Mouse (Mus musculus) naive thymus-derived CD4-positive, alpha-beta T cell, adult 2 months (primary cell): ENCODE measurements around the gene Dagla.

Source experiments
- DNase-seq: peaks from one replicate; pipeline ENCODE4 v3.0.0-alpha.2; 2011; ENCODE audit warnings: low read depth

Gene Dagla

GRCm38 (mm10) chr19:10280771-10281540, 23.7 kb downstream of the Dagla start:
- no peak for DNase-seq

DNA sequence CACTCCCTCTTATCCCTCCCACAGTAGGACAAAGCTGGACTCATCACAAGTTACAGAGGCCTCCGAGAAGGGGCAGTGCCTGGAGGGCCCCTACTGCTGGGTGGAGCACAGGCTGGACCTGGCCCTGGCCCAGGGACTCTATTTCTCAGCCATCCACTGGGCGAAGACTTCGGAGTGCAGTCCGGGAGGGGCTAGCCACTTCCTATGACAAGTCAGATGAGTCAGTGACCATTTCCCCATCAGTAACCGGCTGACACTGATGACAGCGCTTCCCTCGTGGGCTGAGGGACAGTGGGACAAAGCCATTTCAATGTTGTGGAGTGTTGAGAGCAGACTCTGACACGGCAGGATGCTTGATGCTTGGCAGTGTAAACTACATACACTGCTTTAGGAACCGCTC, 25.0 kb downstream of the Dagla start:
- DNase-seq, result no peak

DNA sequence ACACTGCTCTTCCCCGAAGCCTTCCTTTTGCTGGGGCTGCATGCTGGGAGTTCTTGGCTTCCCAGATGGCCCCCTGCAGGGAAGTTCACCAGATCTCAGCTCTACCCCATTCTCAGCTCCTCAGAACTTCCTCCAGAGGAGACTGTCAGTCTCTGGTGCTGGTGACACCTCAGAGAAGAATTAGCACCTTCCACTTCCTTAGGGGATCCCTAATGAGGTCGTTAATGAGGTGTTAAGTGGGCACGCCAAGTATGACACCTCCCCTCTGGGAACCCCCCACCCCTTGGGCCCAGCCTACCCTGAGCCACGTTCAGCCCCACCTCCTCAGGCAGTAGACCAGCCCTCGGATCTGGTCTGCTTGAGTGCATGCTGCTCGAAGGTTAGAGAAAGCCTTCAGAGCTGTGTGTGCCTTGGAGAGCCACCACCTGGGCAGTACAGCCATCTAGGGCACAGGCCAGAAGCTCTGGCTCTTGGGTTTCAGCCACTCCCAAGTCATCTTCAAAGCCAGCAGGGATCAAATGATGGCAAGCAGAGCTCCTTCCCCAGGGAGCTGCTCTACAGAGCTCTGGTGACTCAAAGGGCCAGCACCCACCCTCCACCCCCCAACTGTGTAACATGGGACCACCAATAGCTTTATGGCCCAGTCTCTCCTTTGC, 25.9 kb downstream of the Dagla start:
- no peak for DNase-seq

- DNase-seq, result no peak
Observed at GRCm38 (mm10) chr19:10277759-10278158, 26.9 kb downstream of the Dagla start.

GRCm38 (mm10) chr19:10277331-10277730, 27.3 kb downstream of the Dagla start:
- DNase-seq, result no peak

DNA sequence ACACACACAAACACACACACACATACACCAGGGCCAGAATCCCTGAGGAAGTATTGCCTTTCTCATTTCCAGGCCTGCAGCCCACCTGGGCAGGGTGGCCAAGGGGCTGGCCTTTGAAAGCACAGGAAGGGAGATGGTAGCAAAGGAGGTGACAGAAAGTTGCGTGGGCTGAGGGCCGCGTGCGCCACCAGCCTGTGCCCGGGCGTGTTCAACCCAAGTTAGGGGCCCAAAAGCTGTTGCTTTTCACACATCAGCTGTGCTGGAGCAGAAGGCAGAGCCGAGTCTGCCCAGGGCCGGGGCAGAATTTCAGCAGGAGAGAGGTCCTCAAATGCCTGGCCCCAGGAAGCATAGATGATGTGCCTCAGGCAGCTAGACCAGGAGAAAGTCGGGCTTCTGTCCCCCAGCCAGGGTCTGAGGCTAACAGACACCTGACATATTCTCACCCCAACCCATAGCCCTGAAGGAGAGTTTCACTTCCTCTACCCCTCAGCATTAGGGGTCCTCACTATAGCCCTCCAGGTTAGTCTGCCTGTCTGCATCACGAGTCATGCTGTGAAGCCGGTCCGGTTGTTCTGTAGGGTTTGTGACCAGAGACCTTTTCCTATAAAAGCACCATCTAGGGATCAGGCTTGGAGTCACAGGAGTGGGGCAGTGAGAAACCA, 28.1 kb downstream of the Dagla start:
- no peak for DNase-seq

- no peak for DNase-seq
Observed at GRCm38 (mm10) chr19:10274056-10274455, 30.6 kb downstream of the Dagla start.

GRCm38 (mm10) chr19:10272746-10273145, 31.9 kb downstream of the Dagla start:
- no peak for DNase-seq

DNA sequence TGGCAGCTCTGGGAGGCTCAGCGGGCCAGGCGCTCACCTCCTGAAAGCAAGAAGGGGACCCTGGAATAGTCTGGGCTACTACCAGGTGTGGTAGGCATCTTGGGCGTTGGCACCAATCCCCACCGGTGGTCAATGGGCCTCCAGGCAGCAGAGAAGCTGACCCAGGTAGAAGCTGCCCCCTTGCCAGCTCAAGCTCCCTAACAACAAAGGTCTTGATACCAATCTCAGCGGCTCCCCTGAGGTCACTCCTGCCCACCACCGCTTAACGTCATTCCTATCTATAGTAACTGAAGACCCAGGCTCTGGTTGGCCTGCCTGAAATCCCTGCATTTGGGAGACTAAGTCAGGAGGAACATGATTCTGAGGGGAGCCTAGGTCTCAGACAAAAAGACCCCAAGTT, 33.1 kb downstream of the Dagla start:
- no peak for DNase-seq

DNA sequence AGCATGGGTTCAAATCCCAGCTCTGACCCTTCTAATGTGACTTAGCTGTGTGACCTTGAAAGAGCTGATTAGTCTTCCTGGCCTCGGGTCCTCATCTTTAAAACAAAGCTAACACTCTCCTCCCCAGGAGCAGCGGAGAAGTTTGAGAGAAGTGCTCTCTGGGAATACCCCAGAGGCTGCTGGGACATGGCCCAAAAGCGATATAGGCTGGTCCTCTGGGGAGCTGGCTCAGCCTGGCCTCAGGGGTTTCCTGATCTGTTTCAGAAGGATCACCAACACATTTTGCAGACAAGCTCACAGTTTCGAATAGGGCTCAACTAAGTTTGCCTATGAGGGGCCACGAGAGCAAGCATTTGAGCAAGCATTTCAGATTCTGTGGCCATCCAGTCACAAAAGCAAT, 34.3 kb downstream of the Dagla start:
- no peak for DNase-seq

DNA sequence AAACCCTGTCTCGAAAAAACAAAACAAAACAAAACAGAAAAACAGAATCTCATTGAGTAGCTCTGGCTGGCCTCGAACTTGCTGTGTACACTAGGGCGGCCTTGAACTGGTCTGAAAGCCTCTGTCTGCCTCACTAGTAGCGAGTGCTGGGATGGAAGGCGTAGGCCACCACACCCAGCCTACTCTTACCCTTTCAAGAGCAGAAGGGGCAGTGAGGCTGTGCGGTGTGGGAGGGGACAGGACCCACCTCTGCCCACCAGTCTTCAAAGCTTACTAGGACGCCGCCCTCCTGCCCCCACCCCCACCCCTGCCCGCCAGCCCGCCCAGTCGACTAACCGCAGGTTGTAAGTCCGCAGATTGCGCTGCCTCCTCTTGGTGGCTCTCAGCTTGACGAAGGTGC, 35.8 kb downstream of the Dagla start:
- DNase-seq, result no peak

- no peak for DNase-seq
Observed at GRCm38 (mm10) chr19:10267953-10268352, 36.7 kb downstream of the Dagla start.

GRCm38 (mm10) chr19:10267057-10267456, 37.6 kb downstream of the Dagla start:
- DNase-seq, result no peak

DNA sequence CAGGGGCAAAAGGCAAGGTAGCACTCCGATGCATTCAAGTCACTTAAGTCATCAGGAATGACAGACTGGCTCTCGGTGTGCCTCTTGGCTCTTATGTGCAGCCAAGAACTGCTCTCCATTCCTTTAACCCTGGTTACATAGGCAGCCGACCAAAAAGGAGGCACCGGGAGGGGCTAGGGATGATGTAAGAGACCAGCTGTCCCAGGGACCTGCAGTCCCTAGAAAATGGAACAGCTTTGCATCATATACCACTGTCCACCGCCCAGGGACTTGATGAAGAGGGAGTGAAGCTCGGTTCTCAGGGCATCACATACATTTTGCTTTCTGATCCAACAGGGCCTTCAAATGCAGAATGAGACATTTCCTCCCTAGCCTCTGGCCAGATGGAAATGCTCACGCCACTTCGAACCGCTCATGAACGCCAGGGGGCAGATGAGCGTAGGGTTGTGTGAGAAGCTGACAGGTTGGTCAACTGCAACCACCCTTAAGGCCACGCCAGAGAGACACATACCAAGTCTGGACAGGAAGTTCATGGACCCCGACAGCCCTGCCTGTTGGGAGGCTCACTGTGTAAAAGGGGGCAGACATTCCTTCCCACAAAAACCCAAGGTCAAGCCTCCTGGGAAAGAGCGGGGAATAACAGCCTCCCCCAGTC, 38.4 kb downstream of the Dagla start:
- no peak for DNase-seq

DNA sequence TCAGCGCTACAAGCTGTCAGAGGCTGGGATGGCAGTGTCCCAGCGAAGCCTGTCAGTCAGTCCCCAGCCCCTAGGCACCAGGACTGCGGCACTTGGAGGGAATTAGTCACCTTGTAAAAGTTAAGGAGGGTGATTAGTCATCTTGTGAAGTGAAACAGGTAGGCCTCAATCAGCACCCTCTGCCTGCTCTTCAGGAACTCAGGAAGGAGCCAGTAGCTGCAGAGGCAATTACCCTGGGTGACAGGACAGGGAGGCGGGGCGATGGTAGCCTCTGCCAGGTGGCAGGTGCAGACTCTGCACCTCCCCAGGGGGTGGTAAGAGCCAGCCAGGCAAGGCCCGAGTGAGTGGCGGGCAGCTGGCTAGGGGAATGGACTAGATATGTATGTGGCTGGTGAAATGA, 43.3 kb downstream of the Dagla start:
- no peak for DNase-seq

- DNase-seq, result peak; percentile 63
Observed at GRCm38 (mm10) chr19:10258279-10259011, 46.2 kb downstream of the Dagla start.

- DNase-seq, result no peak
Observed at GRCm38 (mm10) chr19:10248128-10248527, 56.5 kb downstream of the Dagla start.

- no peak for DNase-seq
Observed at GRCm38 (mm10) chr19:10247165-10247564, 57.5 kb downstream of the Dagla start.

GRCm38 (mm10) chr19:10244183-10244582, 60.5 kb downstream of the Dagla start:
- peak; percentile 19 for DNase-seq

- DNase-seq, result no peak
Observed at GRCm38 (mm10) chr19:10242916-10243315, 61.8 kb downstream of the Dagla start.

- DNase-seq, result peak; percentile 84
Observed at GRCm38 (mm10) chr19:10240654-10241305, 63.9 kb downstream of the Dagla start, which contains the start of gene Myrf. Myrf (minus strand) TSS chr19:10240748.
